Mouse (Mus musculus): ENCODE measurements around the gene Fubp1.

DNA sequence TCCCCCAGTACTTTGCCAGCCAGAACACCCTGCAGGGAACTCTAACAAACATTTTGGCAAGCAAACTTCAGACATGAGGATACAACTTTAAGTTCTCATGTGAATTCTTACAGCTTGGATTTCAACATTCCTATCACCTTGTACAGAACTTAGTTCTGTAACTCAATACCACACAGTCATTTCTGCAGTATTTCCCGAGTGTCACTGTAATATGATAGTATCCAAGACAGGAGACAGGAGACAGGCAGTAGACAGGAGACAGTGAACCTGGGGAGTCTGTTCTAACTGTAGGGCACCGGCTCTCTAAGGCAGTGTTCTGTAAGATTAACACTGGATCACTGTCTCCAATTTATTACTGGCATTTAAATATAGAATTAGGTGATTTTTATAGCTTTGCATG, 68.2 kb downstream of the Fubp1 start:
- TF ChIP-seq POLR2A (IDR thresholded peaks at IDR 0.05; ENCODE audit: control insufficient read depth in 1 of 2, insufficient read depth in 1 of 2, low read depth in 1 of 2, low read length in 2 of 2, poor library complexity in 1 of 2) (no peak), SMC3 (IDR thresholded peaks at IDR 0.05; ENCODE audit: low read depth, low read length) (no peak), CTCF (IDR thresholded peaks at IDR 0.05 in 2 of 3, conservative IDR thresholded peaks at IDR 0.05 in 1 of 3; ENCODE audit: control insufficient read depth in 1 of 3, insufficient read depth in 1 of 3, low read depth in 2 of 3, low read length in 3 of 3, poor library complexity in 1 of 3, severe bottlenecking in 1 of 3) (no peak), MEF2A (IDR thresholded peaks at IDR 0.05; ENCODE audit: extremely low read depth, insufficient replicate concordance, low read depth, low read length, poor library complexity, severe bottlenecking) (no peak), EP300 (IDR thresholded peaks at IDR 0.05; ENCODE audit: low read depth in 1 of 2, low read length in 2 of 2) (no peak), RAD21 (IDR thresholded peaks at IDR 0.05; ENCODE audit: low read depth, low read length) (no peak), E2F4 (IDR thresholded peaks at IDR 0.05; ENCODE audit: borderline replicate concordance, low read depth, low read length) (no peak), TCF12 (IDR thresholded peaks at IDR 0.05; ENCODE audit: low read depth, low read length) (no peak)

Data from MEL (cell line).